Mouse (Mus musculus) 416B (cell line): Measurements from ENCODE around the gene Rwdd4a.

Experiments used
- DNase-seq: peaks from one replicate; pipeline ENCODE4 v3.0.0; 2011; ENCODE audit warnings: low read depth

Rwdd4a gene

DNA sequence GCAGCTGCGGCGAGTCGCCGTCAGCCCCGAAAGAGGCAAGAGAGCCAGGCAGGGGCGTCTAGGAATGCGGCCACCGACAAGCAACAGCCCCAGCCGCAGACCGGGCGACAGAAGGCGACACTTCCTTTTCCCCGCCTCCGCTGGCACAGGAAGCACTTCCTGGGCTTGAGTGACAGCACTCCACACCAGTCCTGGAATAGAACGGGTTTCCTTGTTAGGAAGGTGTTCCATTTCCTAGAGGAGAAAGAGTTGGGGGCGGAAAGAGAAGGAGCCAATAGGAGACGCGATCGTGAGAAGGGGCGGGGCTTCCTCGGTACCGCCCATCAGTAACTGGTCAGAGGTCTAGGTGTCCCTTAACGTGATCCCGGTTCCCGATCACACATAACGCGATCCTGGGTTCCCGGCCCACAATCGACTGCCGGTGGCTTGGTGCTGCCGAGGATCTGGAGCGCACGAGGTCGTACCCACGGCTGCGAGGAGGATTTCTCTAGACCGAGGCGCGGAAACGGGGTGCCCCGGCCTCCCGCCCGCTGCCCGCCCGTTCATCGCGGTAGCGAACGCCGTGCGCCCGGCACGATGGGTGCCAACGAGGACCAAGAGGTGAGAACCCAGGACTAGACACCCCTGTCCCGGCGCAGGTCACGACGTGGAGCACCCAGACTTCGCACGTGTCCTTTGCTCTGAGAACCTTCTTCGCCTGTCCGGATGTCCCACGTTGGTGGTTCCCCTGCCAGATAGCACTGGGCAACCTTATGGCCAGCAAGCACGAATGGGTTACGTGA lies at the start of gene Rwdd4a, which contains the start of gene Trappc11:
Gene Rwdd4a, plus strand, starts transcription at position 321 of the 782 bp plus-strand sequence.
Gene Trappc11, minus strand, starts transcription at position 127 of the 782 bp plus-strand sequence.
- DNase-seq, result peak; percentile 99

GRCm38 (mm10) chr8:47487231-47487630 lies 46.2 kb upstream of the Rwdd4a start:
- no peak for DNase-seq

GRCm38 (mm10) chr8:47493106-47493505 lies 40.4 kb upstream of the Rwdd4a start:
- DNase-seq, result no peak

DNA sequence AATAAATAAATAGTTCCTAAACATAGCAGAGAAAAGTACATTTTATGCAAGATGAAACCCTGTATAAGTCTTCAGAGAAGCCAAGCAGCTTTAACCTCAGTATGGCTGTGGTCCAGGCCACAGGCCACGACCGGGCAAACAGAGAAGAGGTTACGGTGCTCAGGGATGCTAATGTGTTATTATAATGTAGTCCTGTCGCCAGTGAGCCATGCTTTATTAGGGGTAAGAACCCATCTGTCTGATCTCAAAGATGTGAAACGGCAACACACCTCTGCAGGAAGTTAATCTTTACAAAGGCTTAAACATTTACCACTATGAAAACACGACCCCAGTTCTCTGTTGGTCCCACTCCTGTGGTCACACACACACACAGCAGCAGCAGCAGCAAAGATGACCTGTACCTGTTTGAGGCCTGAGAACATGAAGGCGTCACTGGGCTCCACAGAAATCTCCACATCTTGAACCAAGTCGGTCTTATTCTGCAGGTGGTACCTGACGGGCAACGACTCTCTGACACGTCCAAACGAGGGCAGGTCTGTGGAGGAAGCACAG lies 38.8 kb upstream of the Rwdd4a start:
- no peak for DNase-seq

GRCm38 (mm10) chr8:47495428-47495827 lies 38.0 kb upstream of the Rwdd4a start:
- DNase-seq, result no peak

GRCm38 (mm10) chr8:47501994-47502393 lies 31.5 kb upstream of the Rwdd4a start:
- DNase-seq, result no peak

- DNase-seq, result no peak
These were observed 30.9 kb upstream of the Rwdd4a start for GRCm38 (mm10) chr8:47502546-47502945.

GRCm38 (mm10) chr8:47505431-47505830 lies 28.0 kb upstream of the Rwdd4a start:
- no peak for DNase-seq

DNA sequence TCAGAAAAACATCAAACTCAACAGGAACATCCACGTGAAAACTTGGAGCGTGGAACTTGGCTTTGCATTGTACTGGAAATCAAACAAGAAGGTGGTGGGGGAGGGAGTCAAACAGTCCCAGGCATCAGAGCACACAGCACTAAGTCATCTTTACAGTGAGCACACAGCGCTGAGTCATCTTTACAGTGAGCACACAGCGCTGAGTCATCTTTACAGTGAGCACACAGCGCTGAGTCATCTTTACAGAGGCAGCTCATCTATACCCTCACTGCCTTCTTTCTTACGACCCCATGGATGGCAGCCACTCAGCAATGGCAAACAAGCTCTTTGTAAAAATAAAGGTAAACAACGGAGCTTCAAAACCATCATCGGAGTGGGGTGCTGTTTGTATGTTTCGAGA lies 22.5 kb upstream of the Rwdd4a start:
- DNase-seq, result peak; percentile 43

DNA sequence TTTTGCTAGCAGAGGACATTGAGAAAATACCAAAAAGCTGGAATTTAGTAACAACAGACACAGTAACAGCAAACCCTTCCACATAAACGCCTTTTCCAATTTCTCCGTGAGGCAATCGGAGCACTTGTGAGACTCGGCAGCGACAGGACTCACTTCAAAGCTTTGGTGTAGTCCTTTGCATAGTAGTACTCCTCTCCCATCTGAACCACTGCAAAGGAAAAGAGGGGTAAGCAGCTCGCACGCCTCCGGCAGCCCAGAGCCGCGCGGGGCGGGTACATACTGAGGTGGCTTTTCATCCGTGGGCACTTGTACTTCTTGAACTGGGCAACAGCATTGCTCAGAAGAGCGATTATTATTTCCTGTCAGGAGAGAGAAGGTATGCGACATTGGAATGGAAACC lies 19.9 kb upstream of the Rwdd4a start:
- DNase-seq, result no peak

- DNase-seq, result no peak
These were observed 5.4 kb upstream of the Rwdd4a start for GRCm38 (mm10) chr8:47528094-47528493.

DNA sequence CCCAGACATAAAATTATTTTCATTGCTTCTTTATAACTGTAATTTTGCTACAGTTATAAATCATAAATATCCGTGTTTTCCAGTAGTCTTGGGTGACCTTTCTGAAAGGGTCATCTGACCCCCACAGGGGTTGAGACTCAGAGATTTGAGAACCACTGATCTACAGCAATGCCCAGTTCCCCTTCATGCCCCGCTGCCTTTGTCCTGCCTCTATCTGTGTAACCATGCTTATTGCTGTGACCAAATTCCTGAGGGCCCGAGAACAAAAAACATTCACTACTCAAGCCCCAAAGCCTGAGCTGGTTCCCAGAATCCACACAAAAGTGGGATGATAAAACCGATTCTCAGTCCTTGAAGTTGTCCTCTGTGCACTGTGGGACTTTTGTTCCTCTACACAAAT lies 4.9 kb downstream of the Rwdd4a start:
- no peak for DNase-seq

GRCm38 (mm10) chr8:47542746-47543145 lies 9.3 kb downstream of the Rwdd4a start:
- DNase-seq, result no peak

GRCm38 (mm10) chr8:47544094-47544493 lies 10.6 kb downstream of the Rwdd4a start:
- DNase-seq, result no peak

GRCm38 (mm10) chr8:47547102-47547501 lies 13.6 kb downstream of the Rwdd4a start:
- no peak for DNase-seq

DNA sequence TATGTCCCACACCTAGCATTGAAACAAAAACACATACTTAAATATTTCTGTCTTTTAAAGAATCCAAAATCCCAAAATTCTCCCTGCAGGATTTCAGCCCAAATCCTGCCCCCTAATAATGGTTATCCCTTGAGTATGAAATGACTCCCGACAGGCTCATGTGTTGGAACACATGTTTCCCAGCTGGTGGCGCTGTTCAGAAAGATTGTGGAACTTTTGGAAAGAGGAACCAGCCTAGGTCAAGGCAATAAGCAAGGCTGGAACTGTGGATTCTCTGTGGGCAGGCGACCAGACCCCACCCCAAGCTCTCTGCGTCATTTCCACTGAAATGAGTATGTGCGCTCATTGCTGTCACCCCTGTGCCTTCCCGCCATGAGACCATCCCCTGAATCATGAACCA lies 20.1 kb downstream of the Rwdd4a start:
- DNase-seq, result peak; percentile 61

- DNase-seq, result no peak
These were observed 23.0 kb downstream of the Rwdd4a start for GRCm38 (mm10) chr8:47556446-47556845.

DNA sequence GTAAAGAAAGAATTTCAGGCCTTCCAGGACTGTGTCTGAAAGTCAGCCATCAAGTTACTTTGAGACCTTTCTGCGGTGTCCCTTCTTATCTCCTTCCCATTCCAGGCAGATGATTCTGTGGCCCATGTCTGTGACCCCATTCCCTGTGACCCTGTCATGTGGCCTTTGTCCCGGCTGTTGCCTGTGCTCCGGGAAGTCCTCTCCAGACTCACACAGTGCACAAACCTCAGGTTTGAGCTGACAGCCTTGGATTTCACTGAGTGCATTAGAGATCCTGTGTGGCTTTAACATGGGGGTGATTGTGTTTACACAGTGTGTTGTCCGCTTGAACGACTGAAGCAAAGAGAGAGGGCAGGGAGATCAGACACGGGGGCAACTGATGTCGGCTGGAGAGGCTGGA lies 24.8 kb downstream of the Rwdd4a start:
- DNase-seq, result no peak

- DNase-seq, result no peak
These were observed 27.3 kb downstream of the Rwdd4a start for GRCm38 (mm10) chr8:47560801-47561200.

DNA sequence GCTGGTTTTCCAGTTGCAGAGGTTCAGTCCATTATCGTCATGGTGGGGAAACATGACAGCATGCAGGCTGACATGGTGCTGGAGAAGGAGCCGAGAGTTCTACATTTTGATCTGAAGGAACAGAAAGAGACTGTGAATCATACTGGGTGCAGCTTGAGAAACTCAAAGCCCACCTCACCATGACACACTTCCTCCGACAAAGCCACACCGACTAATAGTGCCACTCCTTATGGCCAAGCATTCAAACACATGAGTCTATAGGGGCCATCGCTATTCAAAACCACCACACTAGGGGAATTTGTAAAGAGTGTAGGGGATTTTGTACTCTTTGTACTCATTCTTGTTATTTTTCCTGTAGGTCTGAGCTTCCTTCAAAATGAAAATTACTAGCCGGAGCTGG lies 33.1 kb downstream of the Rwdd4a start:
- DNase-seq, result peak; percentile 29

- DNase-seq, result no peak
These were observed 34.6 kb downstream of the Rwdd4a start for GRCm38 (mm10) chr8:47568098-47568497.

- no peak for DNase-seq
These were observed 36.7 kb downstream of the Rwdd4a start for GRCm38 (mm10) chr8:47570161-47570560.

DNA sequence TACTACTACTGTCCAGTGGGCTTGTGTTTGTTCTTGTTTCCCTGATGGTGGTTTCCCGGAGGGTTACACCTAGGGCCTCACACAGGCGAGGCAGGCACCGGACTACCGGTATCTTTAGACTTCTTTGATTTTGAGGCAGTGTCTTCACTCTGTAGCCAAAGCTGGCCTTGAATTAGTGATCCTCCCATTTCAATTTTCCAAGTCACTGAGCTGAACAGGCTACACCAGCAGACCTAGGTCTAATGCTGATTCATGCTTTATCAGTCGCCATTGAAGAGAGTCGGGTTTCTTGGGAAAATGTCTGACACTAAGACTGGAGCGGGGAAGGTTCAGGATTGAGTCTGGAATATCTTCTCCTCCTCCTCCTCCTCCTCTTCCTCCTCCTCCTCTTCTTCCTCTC lies 40.0 kb downstream of the Rwdd4a start:
- no peak for DNase-seq

GRCm38 (mm10) chr8:47581454-47581853 lies 48.0 kb downstream of the Rwdd4a start:
- no peak for DNase-seq
